Mouse (Mus musculus) cerebellum, adult 2 months (tissue): Measurements from ENCODE around the gene Epm2aip1. TPM values are rescaled to one million over a fixed set of nuclear protein-coding genes. Genes with fewer than 3 reads are reported as not detected.
A peak's percentile ranks its signal among the peaks of the same experiment; 100 is the strongest.

Experiments
- DNase-seq, 2 experiments: peaks; one replicate each; pipeline ENCODE4 v3.0.0; 2021
- H3K27ac ChIP-seq: fragments of 200-500 bp; 2 replicates; pipeline ENCODE4 v1.5.1; 2012; ENCODE audit warnings: low read length, control low read depth, inconsistent platforms; ENCODE audit not compliant: insufficient read depth
- H3K27me3 ChIP-seq: fragments of 200-500 bp; 2 replicates; pipeline ENCODE4 v1.6.1; 2012; ENCODE audit warnings: inconsistent platforms, mild to moderate bottlenecking, low read length, moderate library complexity; ENCODE audit not compliant: control insufficient read depth, insufficient read depth
- H3K4me1 ChIP-seq: fragments of 200-500 bp; 2 replicates; pipeline ENCODE4 v1.6.1; 2011; ENCODE audit warnings: low read length; ENCODE audit not compliant: control insufficient read depth, insufficient read depth
- H3K4me3 ChIP-seq: fragments of 200-500 bp; replicated peaks from 2 replicates; pipeline ENCODE3; 2011; ENCODE audit warnings: mild to moderate bottlenecking, low read depth, low read length, control low read depth; ENCODE audit not compliant: insufficient read depth
- CTCF ChIP-seq: fragments of 200-500 bp; IDR thresholded peaks from 2 replicates; pipeline ENCODE4 v1.5.1; 2011; ENCODE audit warnings: low read depth, mild to moderate bottlenecking, control low read depth, low read length, moderate library complexity, borderline replicate concordance; ENCODE audit not compliant: insufficient read depth
- POLR2A ChIP-seq: fragments of 200-500 bp; IDR thresholded peaks from 2 replicates; pipeline ENCODE4 v1.6.1; 2011; ENCODE audit warnings: low read length, control low read depth, borderline replicate concordance; ENCODE audit not compliant: insufficient read depth
- WGBS: fragments of 180-500 bp; shearing (Covaris S2); methylation state at CpG from one replicate; pipeline ENCODE4 v1.1.7; 2018; 5-methylcytosine and 5-hydroxymethylcytosine counted together
- polyA plus RNA-seq: library from polyadenylated mRNA; depleted of rRNA; stranded (reverse); fragments of >200 nt; gene quantifications from 2 replicates; pipeline ENCODE4 v1.2.3, GENCODE M21; 2012; rRNA removed

Gene Epm2aip1
- polyA plus RNA-seq, 1 experiment, result 52.8 TPM

DNA sequence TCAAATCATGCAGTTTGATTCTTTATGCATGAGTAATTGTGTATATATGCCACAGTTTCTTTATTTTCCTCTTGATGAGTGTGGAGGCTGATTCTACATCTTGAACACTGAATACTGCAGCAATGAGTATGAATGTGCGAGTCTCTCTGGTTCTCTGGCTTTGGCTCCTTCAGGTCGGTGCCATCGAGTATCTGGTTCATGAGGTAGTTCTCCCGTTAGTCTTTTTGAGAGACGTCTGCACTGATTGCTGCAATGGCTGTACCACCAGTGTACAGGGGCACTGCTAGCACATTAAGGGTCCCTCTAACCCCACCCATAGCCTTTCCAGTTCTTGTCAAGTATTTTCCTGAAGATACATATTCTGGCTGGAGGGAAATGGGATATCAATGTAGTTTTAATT, 42.1 kb downstream of the Epm2aip1 start:
- H3K4me1 ChIP-seq, result no peaks in the 10 kb centered on the region
- no peak overlapping the region for H3K27ac ChIP-seq
- H3K4me3 ChIP-seq, result no peak overlapping the region
- 28% methylated on average over 5 of the region's 5 CpGs for WGBS
- DNase-seq, result no peak
- peaks cover 4% of the 10 kb centered on the region for H3K27me3 ChIP-seq
- no peak for TF ChIP-seq POLR2A
- TF ChIP-seq CTCF, result no peak

DNA sequence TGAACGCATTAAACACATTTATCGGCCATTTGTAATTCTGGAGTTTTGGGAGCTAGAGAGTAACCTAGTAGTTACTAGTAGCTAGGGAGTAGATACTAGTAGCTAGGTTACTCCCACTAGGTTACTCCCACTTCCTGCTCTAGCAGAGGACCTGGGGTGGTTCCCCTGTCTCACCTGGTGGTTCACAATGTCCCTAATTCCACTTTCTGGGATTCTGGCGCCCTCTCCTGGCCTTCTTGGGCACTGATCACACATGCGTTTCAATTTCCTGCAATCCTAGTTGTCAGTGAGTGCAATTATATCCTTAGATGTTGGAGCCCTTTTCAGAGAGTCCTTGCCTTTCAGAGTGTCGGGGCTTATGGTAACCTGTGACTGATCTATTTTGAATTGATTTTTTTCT, 42.5 kb downstream of the Epm2aip1 start:
- H3K27me3 ChIP-seq, result peaks cover 4% of the 10 kb centered on the region
- TF ChIP-seq POLR2A, result no peak
- TF ChIP-seq CTCF, result peak; percentile 74
- no peak overlapping the region for H3K4me3 ChIP-seq
- peak; percentile 21 to 54 for DNase-seq
- H3K4me1 ChIP-seq, result no peaks in the 10 kb centered on the region
- WGBS, result 44% methylated on average over 5 of the region's 5 CpGs
- no peak overlapping the region for H3K27ac ChIP-seq

- DNase-seq, result no peak
- Histone ChIP-seq H3K4me3 (no peak overlapping the region), H3K4me1 (no peaks in the 10 kb centered on the region), H3K27me3 (no peaks in the 10 kb centered on the region), H3K27ac (no peak overlapping the region)
- 85% methylated on average over 4 of the region's 4 CpGs for WGBS
- no peak for TF ChIP-seq CTCF
- no peak for TF ChIP-seq POLR2A
Measured at GRCm38 (mm10) chr9:111320912-111321311, 49.2 kb downstream of the Epm2aip1 start.

- no peak overlapping the region for H3K27ac ChIP-seq
- WGBS, result 85% methylated on average over 2 of the region's 2 CpGs
- no peaks in the 10 kb centered on the region for H3K27me3 ChIP-seq
- DNase-seq, result no peak
- no peaks in the 10 kb centered on the region for H3K4me1 ChIP-seq
- no peak overlapping the region for H3K4me3 ChIP-seq
- TF ChIP-seq POLR2A (no peak), CTCF (no peak)
Measured at GRCm38 (mm10) chr9:111324881-111325280, 53.2 kb downstream of the Epm2aip1 start.

Other genes starting within 250 kb of the Epm2aip1 start
- gene Ccrl2, start 214.4 kb upstream of the Epm2aip1 start, polyA plus RNA-seq, result 1.1 and 2.2 TPM in 2 replicates
- 62.8 and 63.1 TPM in 2 replicates for gene Lrrfip2, start 154.3 kb upstream of the Epm2aip1 start, polyA plus RNA-seq
- 36.6 and 41.3 TPM in 2 replicates for gene Mlh1, start 138 bp upstream of the Epm2aip1 start, polyA plus RNA-seq
- gene Trank1, start 39.8 kb downstream of the Epm2aip1 start, polyA plus RNA-seq, result 78.8 and 93.4 TPM in 2 replicates
- gene Dclk3, start 167.2 kb downstream of the Epm2aip1 start, polyA plus RNA-seq, result 5.1 and 5.3 TPM in 2 replicates